Mouse (Mus musculus): Measurements from ENCODE around the gene Clcf1.

- TF ChIP-seq CTCF (IDR thresholded peaks at IDR 0.05; ENCODE audit: low read depth, low read length) = no peak
- TF ChIP-seq POLR2A (IDR thresholded peaks at IDR 0.05; ENCODE audit: extremely low read depth, insufficient read depth, low read length) = no peak
Observed at GRCm38 (mm10) chr19:4214071-4214770, at the start of gene Clcf1, which contains the start of gene AC109138.7.
